Mouse (Mus musculus) granulocyte monocyte progenitor cell, adult 5-6 weeks (primary cell): Measurements from ENCODE around the gene Fbxo21. TPM values are rescaled to one million over a fixed set of nuclear protein-coding genes. Genes with fewer than 3 reads are reported as not detected.

Experiments
- ATAC-seq: replicated peaks from 2 replicates; pipeline ENCODE4 v1.8.0; 2016; ENCODE audit warnings: mild to moderate bottlenecking, moderate TSS enrichment, inconsistent platforms; ENCODE audit not compliant: poor library complexity, severe bottlenecking
- total RNA-seq, 2 experiments: library from RNA; stranded (forward) in 1 of 2; stranded (reverse) in 1 of 2; fragments of 200-712, 200-1000 nt in 1 of 2; fragments of >200 nt in 1 of 2; fragmentation: Nextera tagmentation in 1 of 2; gene quantifications; 2 replicates each; pipeline ENCODE4 v1.2.3; 2014 to 2017

Gene Fbxo21
- total RNA-seq, 2 experiments from 2014 or later, result 13.8 to 19.5 TPM

DNA sequence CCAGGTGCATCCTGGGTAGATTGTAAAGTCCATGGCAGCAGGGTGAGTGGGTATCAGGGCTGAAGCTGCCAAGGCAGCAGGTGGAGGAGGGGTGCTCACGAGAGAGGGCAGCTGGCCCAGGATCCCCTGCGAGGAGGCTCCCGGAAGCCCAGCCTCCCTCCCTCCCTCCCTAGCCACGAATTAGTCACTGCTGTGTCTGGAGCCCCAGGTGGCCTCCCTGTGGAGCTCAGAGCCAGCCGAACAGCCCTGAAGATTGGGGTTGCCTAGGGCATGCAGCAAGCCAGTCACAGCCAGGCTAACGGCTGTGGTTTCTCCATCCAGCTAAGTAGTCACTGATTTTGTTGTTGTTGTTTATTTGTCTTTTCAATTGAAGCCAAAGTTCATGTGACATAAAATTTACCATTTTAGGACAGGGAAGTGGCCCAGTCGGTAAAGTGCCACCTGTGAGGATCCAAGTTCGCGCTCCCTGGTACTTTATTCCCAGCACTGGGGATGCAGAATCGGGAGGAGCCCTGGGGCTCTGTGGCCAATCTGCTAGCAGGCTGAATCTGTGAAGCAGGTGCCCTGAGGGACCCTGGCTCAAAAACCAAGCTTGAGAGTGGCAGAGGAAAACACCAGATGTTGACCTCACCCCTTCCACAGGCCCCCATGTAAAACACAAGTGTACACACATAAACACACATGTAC lies 61.4 kb downstream of the Fbxo21 start:
- peak; percentile 75 for ATAC-seq

DNA sequence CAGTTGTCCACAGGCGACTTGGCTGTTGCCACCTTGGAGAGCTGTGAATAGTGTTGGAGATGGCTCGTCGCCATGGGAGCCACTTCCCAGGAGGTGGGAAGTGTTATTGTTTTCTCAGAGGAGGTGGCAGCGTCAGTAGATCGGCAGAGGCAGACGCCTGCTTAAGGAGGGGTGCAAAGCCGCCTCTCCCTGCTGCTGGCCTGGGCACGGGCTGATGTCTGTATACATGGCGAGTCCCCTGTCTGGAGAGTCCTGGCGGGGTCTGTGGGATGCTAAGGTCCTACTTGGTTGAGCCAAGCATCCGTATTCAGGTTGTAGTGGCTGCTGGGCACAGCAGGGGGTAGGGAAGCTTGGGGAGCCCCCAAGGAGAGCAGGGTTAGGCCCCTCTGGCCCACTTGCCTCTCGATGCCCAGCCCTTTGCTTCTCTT lies 62.7 kb downstream of the Fbxo21 start:
- no peak for ATAC-seq

DNA sequence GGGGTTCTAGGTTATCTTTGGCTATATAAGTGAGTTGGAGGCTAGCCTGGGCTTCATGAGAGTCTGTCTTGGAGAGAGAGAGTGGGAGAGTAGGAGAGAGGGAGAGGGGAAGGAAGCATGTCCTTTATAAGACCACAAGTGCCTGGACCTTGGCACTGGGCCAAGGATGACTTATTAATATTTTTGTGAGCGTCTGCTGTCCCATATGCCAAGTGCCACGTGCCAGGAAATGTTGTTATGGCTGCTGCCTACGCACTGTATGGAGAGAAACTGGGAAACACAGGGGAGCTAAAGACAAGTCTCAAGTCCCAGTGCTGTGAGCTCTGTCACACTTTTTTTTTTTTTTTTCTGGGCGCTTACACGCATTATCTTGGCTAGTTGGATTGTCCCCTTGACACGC lies 66.1 kb downstream of the Fbxo21 start:
- no peak for ATAC-seq

DNA sequence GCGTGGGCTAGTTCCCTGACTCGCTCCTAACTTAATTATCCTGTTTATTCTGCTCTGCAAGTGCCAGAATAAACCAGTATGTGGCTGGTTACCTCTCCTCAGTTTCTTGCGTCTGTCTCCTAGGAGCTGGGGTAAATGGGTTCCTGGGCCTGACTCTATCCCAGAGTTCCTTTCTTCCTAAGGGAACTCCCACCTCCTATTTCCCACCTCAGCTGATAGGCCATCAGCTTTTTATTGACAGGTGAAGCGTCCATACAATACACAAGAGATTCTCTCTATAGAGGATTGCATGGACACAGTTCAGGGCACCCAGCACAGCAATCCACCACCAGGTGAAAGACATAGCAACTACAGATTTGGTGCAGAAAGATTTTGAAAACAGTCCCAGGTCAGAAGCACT lies 67.2 kb downstream of the Fbxo21 start:
- no peak for ATAC-seq

DNA sequence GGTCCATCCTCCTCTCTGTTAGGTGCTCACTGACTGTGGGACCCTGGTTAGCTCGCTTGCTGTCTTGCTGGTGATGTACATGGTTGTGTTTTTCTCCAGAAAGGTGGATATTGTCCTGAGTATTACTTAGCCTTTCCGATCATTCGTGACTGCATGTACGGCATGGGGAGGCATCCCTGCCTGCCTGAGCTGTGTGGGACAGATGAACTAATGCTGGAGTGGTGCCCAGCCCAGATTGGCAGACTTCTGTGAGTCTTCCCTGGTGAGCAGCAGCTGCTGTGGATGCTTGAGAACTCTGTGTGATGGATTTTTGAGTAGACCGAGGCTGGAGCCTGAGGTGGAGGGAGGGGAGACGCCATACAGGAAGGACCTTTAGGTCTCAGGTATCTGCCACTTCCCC lies 68.4 kb downstream of the Fbxo21 start:
- no peak for ATAC-seq

DNA sequence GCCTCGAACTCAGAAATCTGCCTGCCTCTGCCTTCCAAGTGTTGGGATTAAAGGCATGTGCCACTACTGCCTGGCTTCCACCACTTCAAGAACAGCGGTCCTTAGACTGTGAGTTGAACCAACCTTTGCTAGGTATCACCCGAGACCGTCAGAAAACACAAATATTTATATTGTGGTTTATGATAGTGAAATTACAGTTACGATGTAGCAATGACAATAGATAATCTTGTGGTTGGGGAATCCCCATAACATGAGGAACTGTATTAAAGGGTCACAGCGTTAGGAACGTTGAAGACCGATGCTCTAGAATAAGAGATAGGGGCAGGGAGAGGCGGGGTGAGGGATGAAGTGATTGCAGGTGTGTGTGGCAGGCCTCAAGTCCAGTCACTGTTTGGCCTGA lies 68.9 kb downstream of the Fbxo21 start:
- ATAC-seq, result peak; percentile 17; the same call in 1 of the 2 replicates

DNA sequence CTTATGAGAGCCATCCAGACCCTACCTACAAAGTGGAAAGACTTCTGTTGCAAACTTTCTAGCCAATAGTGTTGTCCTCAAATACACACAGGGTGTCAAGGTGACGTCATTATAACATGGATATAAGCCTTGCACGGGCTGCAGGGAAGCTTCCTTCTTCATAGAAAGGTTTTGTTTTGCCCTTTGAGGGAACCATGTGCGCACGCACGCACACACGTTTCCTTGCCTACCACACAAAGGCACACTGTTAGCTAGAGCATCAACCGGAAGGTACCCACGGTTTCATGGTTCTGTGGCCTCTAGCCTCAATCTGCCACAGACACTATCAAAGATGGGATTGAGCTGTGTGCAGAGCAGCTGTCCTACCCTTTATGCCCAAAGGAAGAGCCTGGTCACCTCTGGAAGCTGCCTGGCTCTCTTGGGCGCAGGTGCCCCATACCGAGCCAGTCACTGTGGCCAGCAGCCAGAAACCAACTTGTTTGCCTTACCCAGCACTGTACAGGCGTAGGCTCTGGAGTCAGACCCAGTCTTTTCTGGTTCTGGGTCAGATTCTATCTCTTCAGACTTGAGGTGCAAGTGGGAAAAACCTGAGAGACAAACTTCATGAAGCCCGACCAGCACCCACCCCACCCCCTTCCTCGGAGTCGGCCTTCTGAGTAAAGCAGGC lies 70.7 kb downstream of the Fbxo21 start:
- no peak for ATAC-seq

DNA sequence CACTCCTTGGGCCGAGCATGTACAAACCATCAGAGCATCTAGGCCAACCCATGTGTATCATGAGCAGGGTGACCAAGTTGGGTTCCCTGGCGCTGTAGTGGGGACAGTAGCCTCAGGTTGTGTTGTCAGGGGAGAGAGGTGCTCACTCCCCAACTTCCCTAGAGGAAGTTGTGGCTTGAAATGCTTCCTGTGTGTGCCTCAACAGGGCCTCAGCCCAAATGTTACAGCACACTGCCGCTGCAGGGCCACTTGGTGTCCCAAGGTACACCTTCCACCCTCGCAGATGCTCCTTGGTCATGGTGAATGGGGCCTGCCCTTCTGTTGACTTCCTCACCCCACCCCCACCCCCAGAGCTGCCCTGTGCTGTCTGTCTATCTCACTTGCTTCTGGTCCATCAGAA lies 71.9 kb downstream of the Fbxo21 start:
- ATAC-seq, result peak; percentile 88

DNA sequence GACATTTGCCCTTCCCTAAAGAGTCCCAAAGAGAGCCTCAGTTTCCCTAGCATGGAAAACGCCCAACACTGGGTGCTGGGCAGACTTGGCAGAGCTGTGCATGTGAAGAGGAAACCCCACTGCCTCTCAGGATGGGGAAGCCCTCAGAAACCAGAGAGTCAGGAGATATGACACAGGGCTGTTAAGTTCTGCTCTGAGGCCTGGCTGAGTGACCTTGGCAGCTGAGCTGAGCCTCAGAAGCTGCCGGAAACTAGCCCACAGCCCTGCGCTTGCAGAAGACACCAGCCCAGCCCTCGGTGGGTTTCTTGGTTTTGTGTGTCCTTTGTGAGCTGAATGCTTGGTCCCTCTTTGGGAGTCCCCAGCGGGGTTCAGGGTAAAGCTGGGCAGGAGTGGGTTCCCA lies 72.4 kb downstream of the Fbxo21 start:
- ATAC-seq, result peak; percentile 55

DNA sequence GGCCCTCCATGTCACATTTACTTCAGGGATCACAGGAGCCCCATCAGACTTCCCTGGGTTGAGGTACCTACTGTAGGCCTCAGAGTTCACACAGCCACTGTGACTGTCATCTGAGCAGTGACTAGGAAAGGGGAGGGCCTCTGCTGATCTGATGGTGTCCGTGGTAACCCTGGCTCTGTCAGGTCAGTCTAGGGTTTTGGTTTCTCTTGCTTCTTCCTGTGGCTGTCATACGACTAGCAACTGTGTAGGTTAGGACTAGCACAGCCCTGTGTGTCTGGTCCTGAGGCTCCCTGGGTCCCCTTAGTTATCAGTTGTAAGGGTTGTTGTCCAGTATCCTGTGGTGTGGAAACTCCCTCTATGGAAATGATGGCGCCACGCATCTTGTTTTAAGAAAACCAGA lies 74.2 kb downstream of the Fbxo21 start:
- ATAC-seq, result no peak

DNA sequence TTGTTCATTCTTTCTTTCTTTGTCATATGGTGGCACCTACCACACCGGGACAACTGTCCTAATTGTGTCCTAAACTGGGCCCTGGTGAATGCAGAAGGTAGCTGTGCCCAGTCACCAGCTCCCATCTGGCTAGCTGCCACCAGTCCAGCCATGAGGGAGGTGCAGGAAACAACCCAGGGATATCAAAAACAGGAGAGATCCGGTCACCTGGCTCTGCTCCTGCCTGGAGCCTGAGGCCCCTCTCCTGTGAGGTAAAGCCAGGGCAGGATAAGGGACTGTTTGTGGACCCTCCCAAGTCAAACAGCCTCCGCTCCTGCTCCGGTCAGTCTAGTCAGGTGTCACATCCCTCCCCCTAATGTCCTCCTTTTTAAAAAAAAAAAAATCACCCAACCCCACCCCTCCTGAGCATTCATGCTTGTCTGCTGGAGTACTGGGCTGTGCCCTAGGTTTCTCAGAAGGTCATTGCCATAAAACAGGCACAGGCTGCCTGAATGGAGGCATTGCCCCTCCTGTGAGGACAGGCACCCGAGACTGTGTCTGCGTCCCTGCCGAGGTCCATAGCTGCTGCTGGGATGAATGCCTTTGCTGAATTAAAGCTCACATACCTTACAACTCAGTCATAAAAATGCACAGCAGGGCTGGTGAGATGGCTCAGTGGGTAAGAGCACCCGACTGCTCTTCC lies 75.6 kb downstream of the Fbxo21 start:
- no peak for ATAC-seq

DNA sequence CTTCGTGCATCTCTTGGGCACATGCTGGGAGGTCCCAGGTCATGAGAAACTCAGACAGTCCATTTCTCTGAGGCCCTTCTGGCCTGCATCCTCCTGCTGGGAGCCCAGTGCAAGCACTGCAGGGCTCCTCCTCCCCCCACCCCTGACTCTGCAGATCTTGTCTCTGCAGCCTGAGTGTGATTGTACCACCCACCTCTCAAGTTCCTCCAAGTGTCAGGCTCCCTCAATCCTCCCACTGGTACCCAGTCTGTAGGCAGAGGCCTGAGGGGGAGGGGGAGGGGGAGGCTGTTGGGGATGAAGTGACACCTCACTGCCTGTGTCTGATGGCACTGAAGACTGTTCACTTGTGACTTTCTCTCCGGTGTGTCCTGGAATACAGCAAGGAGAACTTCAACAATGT lies 76.7 kb downstream of the Fbxo21 start:
- ATAC-seq, result no peak

DNA sequence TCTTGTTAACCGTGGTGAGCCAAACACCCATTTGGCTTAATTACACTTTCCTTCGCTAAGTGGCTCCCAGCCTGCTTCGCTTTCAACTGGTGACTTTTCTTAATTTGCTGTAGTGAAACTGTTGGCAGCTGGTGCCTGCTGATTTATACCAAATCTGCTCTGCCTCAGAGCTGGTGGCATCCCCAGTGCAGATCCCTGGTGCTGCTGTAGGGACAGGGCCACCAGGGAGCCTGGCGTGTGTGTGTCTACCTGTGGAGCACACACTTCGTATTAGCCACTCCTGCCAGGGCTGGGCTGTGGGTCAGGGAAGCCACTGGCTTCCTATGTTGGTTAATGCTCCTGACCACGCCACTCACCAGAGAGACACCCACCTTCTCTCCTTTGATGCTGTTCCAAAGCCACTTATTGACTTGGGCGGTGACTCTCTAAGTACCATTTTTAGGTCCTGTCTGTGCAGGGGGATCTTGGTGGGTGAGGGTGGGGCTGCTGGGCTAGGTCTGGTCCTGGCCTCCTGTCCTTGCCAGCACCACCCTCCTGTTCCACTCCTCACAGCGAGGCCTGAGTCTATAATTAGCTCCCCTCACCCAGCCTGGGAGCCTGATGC lies 81.1 kb downstream of the Fbxo21 start:
- no peak for ATAC-seq

DNA sequence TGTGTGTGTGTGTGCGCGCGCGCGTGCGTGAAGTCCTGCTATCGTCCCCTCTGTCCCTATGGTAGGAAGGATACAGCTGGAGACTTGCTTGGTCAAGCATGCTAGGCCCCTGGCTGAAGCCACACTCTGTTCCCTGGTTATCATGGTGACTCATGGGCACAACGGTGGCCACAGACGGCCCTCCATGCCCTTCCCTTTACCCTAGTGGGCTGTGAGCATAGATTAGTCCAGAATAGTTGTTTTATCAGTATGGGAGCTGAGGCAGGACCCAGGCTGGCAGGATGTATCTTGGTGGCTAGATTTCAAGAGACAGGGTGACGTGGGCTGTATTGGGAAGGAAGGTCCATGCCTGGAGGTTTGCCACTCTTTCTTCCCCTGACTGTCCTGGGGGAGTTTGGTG lies 82.3 kb downstream of the Fbxo21 start:
- ATAC-seq, result no peak

DNA sequence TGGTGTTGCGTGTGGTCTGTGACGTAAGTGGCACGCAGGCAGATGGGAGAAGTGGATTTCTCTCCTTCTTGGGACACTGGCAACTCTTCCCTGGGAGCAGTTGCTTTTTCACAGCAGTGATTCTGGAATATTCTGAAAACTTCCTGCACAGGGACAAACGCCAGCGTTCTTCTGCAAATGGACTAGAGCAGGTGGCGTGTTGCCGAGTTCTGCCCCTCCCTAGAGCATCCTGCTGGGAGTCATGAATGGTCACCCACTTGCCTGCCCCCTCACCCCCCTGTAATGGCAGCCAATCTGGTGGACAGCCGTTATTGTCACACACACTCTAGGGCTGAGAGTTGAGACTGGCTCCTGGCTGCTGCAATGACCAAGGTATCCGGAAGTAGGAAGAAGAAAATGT lies 83.1 kb downstream of the Fbxo21 start:
- ATAC-seq, result no peak

Other genes starting within 250 kb of the Fbxo21 start
- not detected in 2 replicates for gene Nos1, start 195.7 kb upstream of the Fbxo21 start, total RNA-seq (2014; fragmentation: Nextera tagmentation)
- not detected in 2 replicates for gene Nos1, start 195.7 kb upstream of the Fbxo21 start, total RNA-seq (2017)
- 8.5 TPM in 1 of 2 replicates, not detected in the other for gene Tesc, start 51.0 kb downstream of the Fbxo21 start, total RNA-seq (2014; fragmentation: Nextera tagmentation)
- 0.56 and 0.82 TPM in 2 replicates for gene Tesc, start 51.0 kb downstream of the Fbxo21 start, total RNA-seq (2017)
- gene Fbxw8, start 178.7 kb downstream of the Fbxo21 start, total RNA-seq (2014; fragmentation: Nextera tagmentation), result 18.8 and 25.5 TPM in 2 replicates
- 22.4 and 25.6 TPM in 2 replicates for gene Fbxw8, start 178.7 kb downstream of the Fbxo21 start, total RNA-seq (2017)
- gene Hrk, start 187.9 kb downstream of the Fbxo21 start, total RNA-seq (2014; fragmentation: Nextera tagmentation), result not detected in 2 replicates
- not detected in 2 replicates for gene Hrk, start 187.9 kb downstream of the Fbxo21 start, total RNA-seq (2017)